Mouse (Mus musculus) heart, adult 2 months (tissue): Measurements from ENCODE around the gene Nudcd3.

Experiments used
- EP300 ChIP-seq: fragments of 200-500 bp; IDR thresholded peaks from 2 replicates; pipeline ENCODE4 v1.6.1; 2011; ENCODE audit warnings: low read depth, low read length, control low read depth; ENCODE audit not compliant: insufficient read depth
- POLR2A ChIP-seq: fragments of 200-500 bp; IDR thresholded peaks from 2 replicates; pipeline ENCODE4 v1.6.1; 2011; ENCODE audit warnings: mild to moderate bottlenecking, low read depth, low read length, control low read depth; ENCODE audit not compliant: insufficient read depth

DNA sequence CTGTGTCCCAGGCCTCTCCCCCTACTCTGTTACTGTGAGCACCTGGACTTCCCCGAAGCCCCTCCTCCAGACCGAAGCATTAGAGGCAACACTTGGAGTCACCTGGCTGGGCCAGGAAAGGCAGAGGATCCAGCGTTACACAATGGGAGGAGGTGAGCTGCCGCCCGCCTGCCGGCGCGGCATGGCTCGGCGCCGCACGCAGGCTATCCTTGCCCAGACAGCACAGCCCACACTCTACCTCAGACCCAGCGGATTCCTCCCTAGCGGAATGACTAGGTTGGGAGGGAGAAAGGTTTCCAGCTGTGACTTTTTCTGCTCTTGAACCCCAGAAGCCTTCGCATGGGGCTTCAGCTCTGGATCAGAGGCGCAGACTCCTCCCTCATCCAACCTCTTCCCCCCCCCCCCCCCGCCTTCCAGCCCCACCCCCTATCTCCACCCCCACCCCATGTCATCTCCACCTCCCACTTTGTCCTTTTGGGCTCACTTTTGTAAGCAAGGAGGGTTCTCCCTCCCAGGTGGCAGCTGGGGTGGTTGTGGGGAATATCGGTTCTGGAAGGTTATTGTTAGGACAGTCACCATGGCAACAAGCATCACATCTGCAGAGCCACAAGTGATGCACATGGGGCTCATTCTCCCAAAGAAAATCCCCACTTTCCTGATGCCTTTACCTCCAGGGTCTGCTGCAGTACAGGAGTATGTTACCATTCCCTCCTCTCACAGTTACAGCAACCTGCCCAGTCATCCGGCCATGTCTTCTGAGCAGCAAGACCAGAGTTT, 131.8 kb downstream of the Nudcd3 start:
- TF ChIP-seq POLR2A (no peak), EP300 (no peak)
